In the genomic region with DNA sequence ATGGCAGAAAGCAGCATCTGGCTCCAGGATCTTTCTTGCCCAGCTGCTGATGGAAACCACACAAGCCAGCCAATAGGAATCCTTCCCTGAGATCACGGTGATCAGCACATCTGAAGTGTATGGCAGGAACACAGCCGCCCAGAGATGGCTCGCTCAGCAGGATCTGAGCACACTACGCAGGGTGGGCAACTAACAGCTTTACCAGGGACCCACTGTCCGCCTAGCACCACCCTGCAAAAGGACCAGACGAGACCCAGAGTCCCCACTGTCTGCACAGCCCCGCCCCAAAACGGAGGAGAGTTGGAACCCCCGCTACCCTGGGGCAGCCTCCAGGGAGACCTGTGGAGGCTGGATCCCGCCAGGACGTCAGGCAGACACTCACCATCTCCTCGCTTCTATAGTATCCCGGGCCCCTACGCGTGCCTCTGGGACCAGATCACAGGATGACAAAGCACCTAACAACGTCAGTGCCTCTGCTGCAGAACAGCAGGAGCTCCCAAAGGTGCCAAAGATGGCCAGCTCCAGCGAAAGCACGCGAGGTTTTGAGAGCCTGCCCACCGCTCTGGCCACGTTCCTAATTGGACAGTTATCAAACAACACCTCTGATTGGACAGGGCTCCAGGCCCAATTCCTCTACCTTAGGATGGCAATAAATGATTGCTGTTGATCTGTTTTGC, we compare ENCODE assay signal across 8 mouse cellular contexts. TPM values are rescaled to one million over a fixed set of nuclear protein-coding genes. Genes with fewer than 3 reads are reported as not detected.
DNase-seq lines count a peak whose midpoint lies in the region; ATAC-seq and TF ChIP-seq lines count a peak whose summit lies in the region.

A gene (minus strand): TSS at position 526 of the 677 bp plus-strand sequence.

- TF ChIP-seq POLR2A in myocyte (IDR thresholded peaks at IDR 0.05; ENCODE audit: insufficient read length, low read depth), result no peak

- peak within 1 kb of the TSS; percentile 66 for H3K4me2 ChIP-seq in kidney, embryonic 14.5 days (replicated peaks; ENCODE audit: low read depth, low read length)
- peak within 1 kb of the TSS; percentile 72 for H3K4me2 ChIP-seq in limb, embryonic 15.5 days
- H3K4me2 ChIP-seq in myocyte (ENCODE audit: low read depth), result peak within 1 kb of the TSS; percentile 34

- peak; percentile 89 for ATAC-seq in kidney, embryonic 14.5 days (ENCODE audit: low FRiP score, low TSS enrichment)
- 0 out of 2 replicates have a peak, but pooled peaks have one; percentile 44 for ATAC-seq in limb, embryonic 15.5 days (ENCODE audit: insufficient number of reproducible peaks, low FRiP score, low TSS enrichment, low read depth)

- 2% methylated on average over 21 of the region's 21 CpGs for WGBS in kidney, embryonic 14.5 days
- under 1% methylated on average over 21 of the region's 21 CpGs for WGBS in limb, embryonic 15.5 days

- H3ac ChIP-seq in myocyte (ENCODE audit: control insufficient read depth, insufficient read length), result no peak within 1 kb of the TSS

- H3K27ac ChIP-seq in kidney, embryonic 14.5 days (ENCODE audit: low read depth, low read length), result no peak within 1 kb of the TSS
- H3K27ac ChIP-seq in limb, embryonic 15.5 days, result no peak within 1 kb of the TSS

- no peaks in the 10 kb centered on the region for H3K79me2 ChIP-seq in myocyte (ENCODE audit: control insufficient read depth, insufficient read depth)

- H3K9ac ChIP-seq in kidney, embryonic 14.5 days (ENCODE audit: low read depth, low read length), result peak within 1 kb of the TSS; percentile 46; the same call in 1 of the 2 replicates
- H3K9ac ChIP-seq in limb, embryonic 15.5 days, result peak within 1 kb of the TSS; percentile 35; the same call in 1 of the 2 replicates

- no peaks in the 10 kb centered on the region for H3K36me3 ChIP-seq in kidney, embryonic 14.5 days (ENCODE audit: control insufficient read depth, insufficient read depth, low read length)
- no peaks in the 10 kb centered on the region for H3K36me3 ChIP-seq in limb, embryonic 15.5 days
- no peaks in the 10 kb centered on the region for H3K36me3 ChIP-seq in myocyte (ENCODE audit: control insufficient read depth, insufficient read depth)

- no peaks in the 10 kb centered on the region for H3K27me3 ChIP-seq in kidney, embryonic 14.5 days (ENCODE audit: control insufficient read depth, insufficient read depth, low read length)
- no peaks in the 10 kb centered on the region for H3K27me3 ChIP-seq in limb, embryonic 15.5 days
- H3K27me3 ChIP-seq in myocyte (ENCODE audit: control insufficient read depth, insufficient read depth, insufficient read length), result no peaks in the 10 kb centered on the region

- no peaks in the 10 kb centered on the region for H3K9me3 ChIP-seq in kidney, embryonic 14.5 days (ENCODE audit: control insufficient read depth, low read length)
- H3K9me3 ChIP-seq in limb, embryonic 15.5 days, result no peaks in the 10 kb centered on the region

- peak; percentile 72 to 84 for DNase-seq in adrenal gland, adult (ENCODE audit: inconsistent age in 2 of 2, low spot score in 1 of 2)
- DNase-seq in adrenal gland, postnatal 4 days (ENCODE audit: low spot score in 2 of 2), result no peak
- DNase-seq in cerebellum, postnatal 14 days, result peak; percentile 90 to 98
- DNase-seq in frontal cortex, postnatal 10 days (ENCODE audit: low spot score in 2 of 2), result peak; percentile 52 to 58
- DNase-seq in urinary bladder, postnatal 36 days (ENCODE audit: low spot score in 2 of 2), result no peak

- peak within 1 kb of the TSS; percentile 46 for H3K4me3 ChIP-seq in kidney, embryonic 14.5 days (ENCODE audit: low read length)
- peak within 1 kb of the TSS; percentile 44 for H3K4me3 ChIP-seq in limb, embryonic 15.5 days
- H3K4me3 ChIP-seq in myocyte, result no peak within 1 kb of the TSS

- 0 out of 2 replicates have a peak, but pooled peaks cover 3% of the 10 kb centered on the region for H3K4me1 ChIP-seq in kidney, embryonic 14.5 days (ENCODE audit: control insufficient read depth, insufficient read depth, low read length)
- peaks cover 8% of the 10 kb centered on the region; the same call in 1 of the 2 replicates for H3K4me1 ChIP-seq in limb, embryonic 15.5 days

TF ChIP-seq in myocyte, 11 proteins besides CTCF, POLR2A, EP300 and RAD21:
- no peak for TF ChIP-seq E2F4 (IDR thresholded peaks at IDR 0.05; ENCODE audit: insufficient read depth)
- TF ChIP-seq POLR2AphosphoS2 (IDR thresholded peaks at IDR 0.05; ENCODE audit: insufficient read length, low read depth), result no peak
- no peak for TF ChIP-seq TCF3 (IDR thresholded peaks at IDR 0.05; ENCODE audit: insufficient read length, low read depth)
- TF ChIP-seq TCF12 (IDR thresholded peaks at IDR 0.05; ENCODE audit: insufficient read depth, poor library complexity, severe bottlenecking), result no peak
- no peak for TF ChIP-seq MYOG (IDR thresholded peaks at IDR 0.05; ENCODE audit: control insufficient read depth in 1 of 3, insufficient read depth in 1 of 3, insufficient read length in 2 of 3, low read depth in 2 of 3)
- TF ChIP-seq SRF (IDR thresholded peaks at IDR 0.05; ENCODE audit: control insufficient read depth, insufficient read length, low read depth), result no peak
- TF ChIP-seq REST (IDR thresholded peaks at IDR 0.05; ENCODE audit: insufficient read depth, insufficient read length), result no peak
- no peak for TF ChIP-seq MAX (IDR thresholded peaks at IDR 0.05; ENCODE audit: low read depth)
- TF ChIP-seq MYOD1 (IDR thresholded peaks at IDR 0.05; ENCODE audit: control insufficient read depth in 1 of 3, insufficient read length in 2 of 3, low read depth in 2 of 3), result no peak
- no peak for TF ChIP-seq USF1 (IDR thresholded peaks at IDR 0.05; ENCODE audit: low read depth)
- TF ChIP-seq CEBPB (IDR thresholded peaks at IDR 0.05; ENCODE audit: insufficient read depth, poor library complexity, severe bottlenecking), result no peak
TF ChIP-seq in myocyte: peak in this region for 0.

RNA-seq across cellular contexts. Expression of the gene that starts here (rescaled TPM):
- total RNA-seq in adrenal gland, postnatal 4 days (2021), result 1 to 10 TPM; 5.1 to 5.4 TPM
- polyA plus RNA-seq in kidney, embryonic 14.5 days (2014; fragmentation: Nextera tagmentation; extraction: Ambion mirVana), result 1.4 and 2.1 TPM in 2 replicates
- 0.67 and 1.00 TPM in 2 replicates for polyA plus RNA-seq in limb, embryonic 15.5 days (2015; fragmentation: Nextera tagmentation; extraction: Ambion mirVana)
- polyA plus RNA-seq in myocyte (2012; fragmentation: generic; extraction: Trizol), result 0.13 TPM

Comparison
In these comparisons a context has a peak if more than half of its experiments do, and no peak if none do; other contexts are left out.
1. DNase-seq: peak in adrenal gland, adult (2 of 2), cerebellum, postnatal 14 days (2 of 2) and frontal cortex, postnatal 10 days (2 of 2); none in adrenal gland, postnatal 4 days (0 of 2) and urinary bladder, postnatal 36 days (0 of 2).
2. Peak in ATAC-seq, H3K4me3 ChIP-seq, H3K9ac ChIP-seq and H3K4me2 ChIP-seq in limb, embryonic 15.5 days; RNA of the gene not detected or under 1 TPM.
3. Peak in every context shown above with its lines, with median percentiles within 50 percentile points of each other: H3K4me2 ChIP-seq.